Mouse (Mus musculus) midbrain, embryonic 16.5 days (tissue): ENCODE results near the gene Agpat1. TPM values are rescaled to one million over a fixed set of nuclear protein-coding genes. Genes with fewer than 3 reads are reported as not detected.
A peak's percentile ranks its signal among the peaks of the same experiment; 100 is the strongest.

Experiments
- ATAC-seq: fragments of 200-750 bp; cut with Nextera tagmentation; 2 replicates; pipeline ENCODE4 v1.8.0; 2017; ENCODE audit warnings: moderate TSS enrichment
- H3K27ac ChIP-seq: fragments of 300-500 bp; sonication (generic); 2 replicates; pipeline ENCODE4 v1.5.1; 2014; ENCODE audit warnings: mild to moderate bottlenecking, low read length, mixed read lengths
- H3K27me3 ChIP-seq: fragments of 300-500 bp; sonication (generic); 2 replicates; pipeline ENCODE4 v1.6.1; 2014; ENCODE audit warnings: low read depth, low read length, mixed read lengths; ENCODE audit not compliant: control insufficient read depth, insufficient read depth
- H3K36me3 ChIP-seq: fragments of 300-500 bp; sonication (generic); 2 replicates; pipeline ENCODE4 v1.6.1; 2014; ENCODE audit warnings: mild to moderate bottlenecking, low read length, moderate library complexity, mixed read lengths; ENCODE audit not compliant: control insufficient read depth, insufficient read depth
- H3K4me1 ChIP-seq: fragments of 300-500 bp; sonication (generic); 2 replicates; pipeline ENCODE4 v1.6.1; 2014; ENCODE audit warnings: mild to moderate bottlenecking, low read length, mixed read lengths; ENCODE audit not compliant: control insufficient read depth, insufficient read depth
- H3K4me2 ChIP-seq: fragments of 300-500 bp; sonication (generic); 2 replicates; pipeline ENCODE4 v1.6.1; 2014; ENCODE audit warnings: mild to moderate bottlenecking, low read length, mixed read lengths
- H3K4me3 ChIP-seq: fragments of 300-500 bp; sonication (generic); 2 replicates; pipeline ENCODE4 v1.5.1; 2014; ENCODE audit warnings: low read depth, mild to moderate bottlenecking, low read length, moderate library complexity, mixed read lengths
- H3K9ac ChIP-seq: fragments of 300-500 bp; sonication (generic); 2 replicates; pipeline ENCODE4 v1.6.1; 2014; ENCODE audit warnings: low read depth, low read length, mixed read lengths
- H3K9me3 ChIP-seq: fragments of 300-500 bp; sonication (generic); replicated peaks from 2 replicates; pipeline ENCODE4 v1.6.1; 2014; ENCODE audit warnings: mild to moderate bottlenecking, low read length, mixed read lengths; ENCODE audit not compliant: control insufficient read depth, poor library complexity, severe bottlenecking
- WGBS: fragments of 180-500 bp; shearing (Covaris S2); extraction: QIAGEN DNeasy Blood & Tissue Kit; methylation state at CpG from one replicate; pipeline ENCODE4 v1.1.7; 2014; 5-methylcytosine and 5-hydroxymethylcytosine counted together
- polyA plus RNA-seq: library from polyadenylated mRNA; unstranded; fragments of >200 nt; fragmentation: Nextera tagmentation; extraction: Ambion mirVana; gene quantifications from 2 replicates; pipeline ENCODE4 v1.2.1, GENCODE M21; 2015

Gene Agpat1
- polyA plus RNA-seq, 1 experiment from 2014 or later, result 118 TPM

- Histone ChIP-seq H3K9me3 (no peaks in the 10 kb centered on the region), H3K4me1 (peaks cover 26% of the 10 kb centered on the region), H3K27ac (no peak overlapping the region), H3K9ac (no peak overlapping the region), H3K27me3 (no peaks in the 10 kb centered on the region), H3K4me2 (no peak overlapping the region), H3K36me3 (no peaks in the 10 kb centered on the region), H3K4me3 (no peak overlapping the region)
- WGBS, result 93% methylated on average over 4 of the region's 4 CpGs
- ATAC-seq, result no peak
Measured at GRCm38 (mm10) chr17:34643379-34643778, 39.3 kb downstream of the Agpat1 start.

- no peak overlapping the region for H3K4me3 ChIP-seq
- WGBS, result 85% methylated on average over 10 of the region's 10 CpGs
- H3K4me2 ChIP-seq, result no peak overlapping the region; the same call in 1 of the 2 replicates
- peak overlapping the region; percentile 51 for H3K27ac ChIP-seq
- H3K9me3 ChIP-seq, result no peaks in the 10 kb centered on the region
- no peak overlapping the region for H3K9ac ChIP-seq
- H3K36me3 ChIP-seq, result peaks cover under 1% of the 10 kb centered on the region; the same call in 1 of the 2 replicates
- no peak for ATAC-seq
- H3K4me1 ChIP-seq, result peaks cover 29% of the 10 kb centered on the region
- no peaks in the 10 kb centered on the region for H3K27me3 ChIP-seq
Measured at GRCm38 (mm10) chr17:34643944-34644343, 39.9 kb downstream of the Agpat1 start.

DNA sequence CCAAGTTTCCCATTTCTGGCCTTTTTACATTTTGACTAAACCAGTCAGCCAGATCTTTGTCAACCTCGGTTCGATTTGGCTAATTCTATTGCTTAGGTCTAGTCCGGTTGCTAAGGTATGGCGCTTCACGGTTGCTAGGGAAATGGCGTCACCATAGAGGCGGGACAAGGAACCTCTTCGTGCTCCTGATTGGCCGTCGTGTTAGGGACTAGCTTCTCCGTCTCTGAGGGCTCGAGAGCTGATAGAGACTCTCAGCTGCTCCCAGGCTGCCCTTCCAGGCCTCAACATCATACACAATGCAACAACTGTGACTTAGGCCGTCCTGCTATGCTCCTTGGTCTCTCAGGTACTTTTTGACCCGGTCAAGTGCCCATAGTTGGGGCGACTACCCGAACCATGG is 40.5 kb downstream of the Agpat1 start, which contains the start of gene Fkbpl:
TSS of gene Fkbpl (plus strand) at position 157 of the 400 bp plus-strand sequence.
- no peaks in the 10 kb centered on the region for H3K27me3 ChIP-seq
- ATAC-seq, result peak; percentile 77
- H3K4me3 ChIP-seq, result peak within 1 kb of the TSS; percentile 62
- peak within 1 kb of the TSS; percentile 76 for H3K27ac ChIP-seq
- under 1% methylated on average over 16 of the region's 16 CpGs for WGBS
- H3K9ac ChIP-seq, result peak within 1 kb of the TSS; percentile 70
- H3K4me2 ChIP-seq, result peak within 1 kb of the TSS; percentile 70
- H3K9me3 ChIP-seq, result no peaks in the 10 kb centered on the region
- peaks cover 6% of the 10 kb centered on the region for H3K36me3 ChIP-seq
- peaks cover 29% of the 10 kb centered on the region for H3K4me1 ChIP-seq

DNA sequence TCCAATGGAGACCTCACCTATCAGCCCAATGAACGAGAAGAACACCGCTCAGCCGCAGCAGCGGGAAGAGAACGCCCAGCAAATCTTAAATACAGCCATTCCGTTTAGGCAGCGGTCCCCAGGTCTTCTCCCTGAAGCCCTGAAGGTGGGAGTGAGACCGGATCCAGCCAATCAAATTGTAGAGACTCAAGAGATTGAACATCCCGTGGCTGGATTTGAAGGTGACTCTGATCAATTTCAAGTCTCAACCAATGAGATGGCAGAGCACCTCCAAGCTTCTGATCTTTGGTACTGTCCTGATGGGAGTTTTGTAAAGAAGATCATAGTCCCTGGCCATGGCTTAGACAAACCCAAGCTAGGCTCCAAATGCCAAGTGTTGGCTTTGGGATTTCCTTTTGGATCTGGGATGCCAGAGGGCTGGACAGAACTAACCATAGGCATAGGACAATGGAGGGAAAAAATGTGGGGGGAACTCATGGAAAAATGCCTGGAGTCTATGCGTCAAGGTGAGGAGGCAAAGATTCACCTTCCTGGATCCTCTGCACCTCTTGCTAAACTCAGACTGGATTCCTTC is 41.3 kb downstream of the Agpat1 start:
- no peaks in the 10 kb centered on the region for H3K27me3 ChIP-seq
- H3K27ac ChIP-seq, result peak overlapping the region; percentile 76; the same call in 1 of the 2 replicates
- peaks cover 29% of the 10 kb centered on the region for H3K4me1 ChIP-seq
- H3K36me3 ChIP-seq, result peaks cover 13% of the 10 kb centered on the region
- no peak for ATAC-seq
- H3K4me3 ChIP-seq, result peak overlapping the region; percentile 62
- H3K4me2 ChIP-seq, result peak overlapping the region; percentile 70
- peak overlapping the region; percentile 70 for H3K9ac ChIP-seq
- H3K9me3 ChIP-seq, result no peaks in the 10 kb centered on the region
- WGBS, result 50% methylated on average over 10 of the region's 10 CpGs

- ATAC-seq, result no peak
- 88% methylated on average over 30 of the region's 30 CpGs for WGBS
- no peaks in the 10 kb centered on the region for H3K9me3 ChIP-seq
- H3K27ac ChIP-seq, result no peak overlapping the region
- no peak overlapping the region for H3K9ac ChIP-seq
- H3K4me3 ChIP-seq, result no peak overlapping the region
- H3K4me1 ChIP-seq, result peaks cover 29% of the 10 kb centered on the region
- no peaks in the 10 kb centered on the region for H3K27me3 ChIP-seq
- peaks cover 19% of the 10 kb centered on the region for H3K36me3 ChIP-seq
- H3K4me2 ChIP-seq, result peak overlapping the region; percentile 45; the same call in 1 of the 2 replicates
Measured at GRCm38 (mm10) chr17:34645831-34646511, 41.9 kb downstream of the Agpat1 start.

GRCm38 (mm10) chr17:34646906-34647787 is 43.1 kb downstream of the Agpat1 start, which contains the start of gene Atf6b:
Gene Atf6b, plus strand, starts transcription at chr17:34647146.
- H3K4me1 ChIP-seq, result peaks cover 29% of the 10 kb centered on the region

GRCm38 (mm10) chr17:34648141-34648890 is 44.3 kb downstream of the Agpat1 start:
- peak overlapping the region; percentile 91; the same call in 1 of the 2 replicates for H3K9ac ChIP-seq
- no peak overlapping the region for H3K27ac ChIP-seq
- no peak for ATAC-seq
- peak overlapping the region; percentile 71 for H3K4me2 ChIP-seq
- peaks cover 30% of the 10 kb centered on the region for H3K36me3 ChIP-seq
- peaks cover 29% of the 10 kb centered on the region for H3K4me1 ChIP-seq
- peak overlapping the region; percentile 88; the same call in 1 of the 2 replicates for H3K4me3 ChIP-seq
- WGBS, result 88% methylated on average over 16 of the region's 16 CpGs
- no peaks in the 10 kb centered on the region for H3K27me3 ChIP-seq
- no peaks in the 10 kb centered on the region for H3K9me3 ChIP-seq

More at GRCm38 (mm10) chr17:34646906-34647787, 43.1 kb downstream of the Agpat1 start, which contains the start of gene Atf6b:
- peak; percentile 96 for ATAC-seq
- Histone ChIP-seq H3K4me3 (peak within 1 kb of the TSS; percentile 88), H3K27ac (peak within 1 kb of the TSS; percentile 86), H3K9ac (peak within 1 kb of the TSS; percentile 91), H3K27me3 (no peaks in the 10 kb centered on the region), H3K9me3 (no peaks in the 10 kb centered on the region), H3K36me3 (peaks cover 24% of the 10 kb centered on the region), H3K4me2 (peak within 1 kb of the TSS; percentile 71)
- WGBS, result under 1% methylated on average over 62 of the region's 66 CpGs

- Histone ChIP-seq H3K9me3 (no peaks in the 10 kb centered on the region), H3K27me3 (no peaks in the 10 kb centered on the region), H3K4me2 (no peak overlapping the region), H3K4me3 (no peak overlapping the region), H3K9ac (no peak overlapping the region), H3K36me3 (peaks cover 36% of the 10 kb centered on the region), H3K27ac (no peak overlapping the region), H3K4me1 (peaks cover 28% of the 10 kb centered on the region)
- 90% methylated on average over 18 of the region's 18 CpGs for WGBS
- ATAC-seq, result no peak
Measured at GRCm38 (mm10) chr17:34649106-34649864, 45.2 kb downstream of the Agpat1 start.
